Mouse (Mus musculus) bone marrow macrophage, adult 2 months (primary cell): ENCODE results near the gene Nuak2.

Experiments used
- CTCF ChIP-seq: IDR thresholded peaks from 2 replicates; pipeline ENCODE4 v1.5.1; 2012; ENCODE audit warnings: low read depth, mild to moderate bottlenecking, low read length, moderate library complexity
- POLR2A ChIP-seq: IDR thresholded peaks from 2 replicates; pipeline ENCODE4 v1.6.1; 2012; ENCODE audit warnings: mild to moderate bottlenecking, low read depth, low read length, borderline replicate concordance

DNA sequence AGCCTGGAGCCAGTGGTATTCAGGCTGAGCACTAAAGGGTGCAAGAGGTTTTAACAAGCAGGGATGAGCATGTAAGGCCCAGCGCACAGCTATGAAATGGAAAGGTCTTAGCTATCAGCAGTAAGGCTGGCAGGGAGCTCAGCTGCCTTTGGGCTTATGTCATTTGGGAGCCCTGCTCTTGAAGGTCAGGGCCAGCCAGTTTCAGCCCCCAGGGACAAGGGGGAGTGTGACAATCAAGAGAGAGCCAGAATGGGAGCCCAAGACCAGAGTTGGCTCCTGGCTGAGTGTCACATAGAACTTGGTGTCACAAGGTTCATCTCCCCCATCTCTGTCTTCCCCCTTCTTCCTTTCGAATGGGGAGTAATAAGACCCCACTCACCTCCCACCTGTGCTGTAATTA lies 28.5 kb upstream of the Nuak2 start:
- TF ChIP-seq POLR2A (no peak), CTCF (no peak)
